Mouse (Mus musculus) heart, embryonic 16.5 days (tissue): ENCODE measurements around the gene Adamtsl1. TPM values are rescaled to one million over a fixed set of nuclear protein-coding genes. Genes with fewer than 3 reads are reported as not detected.

ENCODE experiments used
- ATAC-seq: fragments of 200-750 bp; cut with Nextera tagmentation; replicated peaks from 2 replicates; pipeline ENCODE4 v1.8.0; 2017; ENCODE audit warnings: moderate number of reproducible peaks; ENCODE audit not compliant: insufficient read depth, low FRiP score; ENCODE audit errors: extremely low read depth
- H3K27ac ChIP-seq: fragments of 300-500 bp; sonication (generic); 2 replicates; pipeline ENCODE4 v1.5.1; 2014; ENCODE audit warnings: mild to moderate bottlenecking, low read length, control low read depth, moderate library complexity
- H3K27me3 ChIP-seq: fragments of 300-500 bp; sonication (generic); 2 replicates; pipeline ENCODE4 v1.6.1; 2014; ENCODE audit warnings: low read length, mixed read lengths; ENCODE audit not compliant: control insufficient read depth, insufficient read depth
- H3K36me3 ChIP-seq: fragments of 300-500 bp; sonication (generic); 2 replicates; pipeline ENCODE4 v1.6.1; 2014; ENCODE audit not compliant: control insufficient read depth, insufficient read depth
- H3K4me1 ChIP-seq: fragments of 300-500 bp; sonication (generic); 2 replicates; pipeline ENCODE4 v1.6.1; 2014; ENCODE audit warnings: low read length, mixed read lengths; ENCODE audit not compliant: control insufficient read depth, insufficient read depth
- H3K4me2 ChIP-seq: fragments of 300-500 bp; sonication (generic); 2 replicates; pipeline ENCODE4 v1.6.1; 2014; ENCODE audit warnings: low read depth, mild to moderate bottlenecking, control low read depth, low read length
- H3K4me3 ChIP-seq: fragments of 300-500 bp; sonication (generic); 2 replicates; pipeline ENCODE4 v1.5.1; 2014; ENCODE audit warnings: mild to moderate bottlenecking, control low read depth, low read length
- H3K9ac ChIP-seq: fragments of 300-500 bp; sonication (generic); 2 replicates; pipeline ENCODE4 v1.6.1; 2014; ENCODE audit warnings: low read length, control low read depth
- H3K9me3 ChIP-seq: fragments of 300-500 bp; sonication (generic); replicated peaks from 2 replicates; pipeline ENCODE4 v1.6.1; 2016; ENCODE audit warnings: low read length; ENCODE audit not compliant: control insufficient read depth
- WGBS: fragments of 180-500 bp; shearing (Covaris S2); extraction: QIAGEN DNeasy Blood & Tissue Kit; methylation state at CpG from one replicate; pipeline ENCODE4 v1.1.7; 2014; 5-methylcytosine and 5-hydroxymethylcytosine counted together
- polyA plus RNA-seq: library from polyadenylated mRNA; unstranded; fragments of >200 nt; fragmentation: Nextera tagmentation; extraction: Ambion mirVana; gene quantifications from 2 replicates; pipeline ENCODE4 v1.2.1, GENCODE M21; 2015

The Adamtsl1 gene
- polyA plus RNA-seq, 1 experiment from 2014 or later: 7.9 TPM

- peaks cover 6% of the 10 kb centered on the region; the same call in 1 of the 2 replicates for H3K4me1 ChIP-seq
- no peak overlapping the region for H3K9ac ChIP-seq
- no peaks in the 10 kb centered on the region for H3K27me3 ChIP-seq
- H3K4me3 ChIP-seq: no peak overlapping the region
- H3K36me3 ChIP-seq: no peaks in the 10 kb centered on the region
- no peaks in the 10 kb centered on the region for H3K9me3 ChIP-seq
- no peak for ATAC-seq
- H3K27ac ChIP-seq: no peak overlapping the region
- H3K4me2 ChIP-seq: no peak overlapping the region
- WGBS: 64% methylated on average over 3 of the region's 3 CpGs
Observed at GRCm38 (mm10) chr4:86077854-86078253, 563.9 kb downstream of the Adamtsl1 start.

GRCm38 (mm10) chr4:86087508-86087907 lies 573.5 kb downstream of the Adamtsl1 start:
- H3K36me3 ChIP-seq: no peaks in the 10 kb centered on the region
- ATAC-seq: no peak
- H3K9ac ChIP-seq: no peak overlapping the region
- no peak overlapping the region for H3K27ac ChIP-seq
- H3K4me3 ChIP-seq: no peak overlapping the region
- no peaks in the 10 kb centered on the region for H3K4me1 ChIP-seq
- H3K4me2 ChIP-seq: no peak overlapping the region
- 88% methylated on average over 5 of the region's 5 CpGs for WGBS
- H3K9me3 ChIP-seq: no peaks in the 10 kb centered on the region
- H3K27me3 ChIP-seq: no peaks in the 10 kb centered on the region

- WGBS: 50% methylated on average over 1 of the region's 1 CpGs
- no peaks in the 10 kb centered on the region for H3K36me3 ChIP-seq
- no peaks in the 10 kb centered on the region for H3K27me3 ChIP-seq
- no peaks in the 10 kb centered on the region for H3K9me3 ChIP-seq
- no peak overlapping the region for H3K4me2 ChIP-seq
- no peak for ATAC-seq
- H3K27ac ChIP-seq: no peak overlapping the region
- peaks cover 2% of the 10 kb centered on the region; the same call in 1 of the 2 replicates for H3K4me1 ChIP-seq
- no peak overlapping the region for H3K4me3 ChIP-seq
- H3K9ac ChIP-seq: no peak overlapping the region
Observed at GRCm38 (mm10) chr4:86103207-86103606, 589.2 kb downstream of the Adamtsl1 start.

GRCm38 (mm10) chr4:86108325-86108724 lies 594.4 kb downstream of the Adamtsl1 start:
- no peak overlapping the region for H3K4me2 ChIP-seq
- 85% methylated on average over 4 of the region's 4 CpGs for WGBS
- H3K27ac ChIP-seq: no peak overlapping the region
- no peak overlapping the region for H3K9ac ChIP-seq
- H3K4me3 ChIP-seq: no peak overlapping the region
- H3K4me1 ChIP-seq: no peaks in the 10 kb centered on the region
- H3K27me3 ChIP-seq: no peaks in the 10 kb centered on the region
- no peaks in the 10 kb centered on the region for H3K9me3 ChIP-seq
- H3K36me3 ChIP-seq: no peaks in the 10 kb centered on the region
- no peak for ATAC-seq

- Histone ChIP-seq H3K27ac (no peak overlapping the region), H3K4me3 (no peak overlapping the region), H3K27me3 (no peaks in the 10 kb centered on the region), H3K4me2 (no peak overlapping the region), H3K36me3 (no peaks in the 10 kb centered on the region), H3K9me3 (no peaks in the 10 kb centered on the region), H3K9ac (no peak overlapping the region), H3K4me1 (no peaks in the 10 kb centered on the region)
- no peak for ATAC-seq
- 46% methylated on average over 2 of the region's 2 CpGs for WGBS
Observed at GRCm38 (mm10) chr4:86119067-86119466, 605.1 kb downstream of the Adamtsl1 start.

GRCm38 (mm10) chr4:86122431-86122830 lies 608.5 kb downstream of the Adamtsl1 start:
- Histone ChIP-seq H3K36me3 (no peaks in the 10 kb centered on the region), H3K4me2 (no peak overlapping the region)
- WGBS: 57% methylated on average over 5 of the region's 5 CpGs

GRCm38 (mm10) chr4:86124374-86124773 lies 610.4 kb downstream of the Adamtsl1 start:
- ATAC-seq: no peak
- WGBS: 23% methylated on average over 3 of the region's 3 CpGs
- Histone ChIP-seq H3K27ac (0 out of 2 replicates have a peak overlapping the region, but pooled peaks have one; percentile 7), H3K9me3 (no peaks in the 10 kb centered on the region), H3K4me3 (no peak overlapping the region), H3K36me3 (no peaks in the 10 kb centered on the region), H3K27me3 (no peaks in the 10 kb centered on the region), H3K4me2 (no peak overlapping the region), H3K9ac (no peak overlapping the region), H3K4me1 (peaks cover 6% of the 10 kb centered on the region)

More at GRCm38 (mm10) chr4:86122431-86122830, 608.5 kb downstream of the Adamtsl1 start:
- no peaks in the 10 kb centered on the region for H3K9me3 ChIP-seq
- H3K4me3 ChIP-seq: no peak overlapping the region
- peaks cover 6% of the 10 kb centered on the region for H3K4me1 ChIP-seq
- H3K9ac ChIP-seq: no peak overlapping the region
- ATAC-seq: no peak
- no peaks in the 10 kb centered on the region for H3K27me3 ChIP-seq
- no peak overlapping the region for H3K27ac ChIP-seq

- H3K9ac ChIP-seq: no peak overlapping the region
- 61% methylated on average over 2 of the region's 2 CpGs for WGBS
- no peak overlapping the region for H3K4me2 ChIP-seq
- no peaks in the 10 kb centered on the region for H3K36me3 ChIP-seq
- H3K9me3 ChIP-seq: no peaks in the 10 kb centered on the region
- H3K4me1 ChIP-seq: peaks cover 6% of the 10 kb centered on the region
- H3K4me3 ChIP-seq: no peak overlapping the region
- H3K27me3 ChIP-seq: no peaks in the 10 kb centered on the region
- ATAC-seq: no peak
- no peak overlapping the region for H3K27ac ChIP-seq
Observed at GRCm38 (mm10) chr4:86126636-86127035, 612.7 kb downstream of the Adamtsl1 start.

- no peak for ATAC-seq
- no peak overlapping the region for H3K4me2 ChIP-seq
- H3K27me3 ChIP-seq: no peaks in the 10 kb centered on the region
- H3K4me1 ChIP-seq: no peaks in the 10 kb centered on the region
- H3K4me3 ChIP-seq: no peak overlapping the region
- H3K9me3 ChIP-seq: 0 out of 2 replicates have a peak, but pooled peaks cover 2% of the 10 kb centered on the region
- no peak overlapping the region for H3K27ac ChIP-seq
- no peak overlapping the region for H3K9ac ChIP-seq
- 85% methylated on average over 4 of the region's 4 CpGs for WGBS
- no peaks in the 10 kb centered on the region for H3K36me3 ChIP-seq
Observed at GRCm38 (mm10) chr4:86158551-86158950, 644.6 kb downstream of the Adamtsl1 start.
